Mouse (Mus musculus): ENCODE measurements around the gene Serinc1.

Gene Serinc1

DNA sequence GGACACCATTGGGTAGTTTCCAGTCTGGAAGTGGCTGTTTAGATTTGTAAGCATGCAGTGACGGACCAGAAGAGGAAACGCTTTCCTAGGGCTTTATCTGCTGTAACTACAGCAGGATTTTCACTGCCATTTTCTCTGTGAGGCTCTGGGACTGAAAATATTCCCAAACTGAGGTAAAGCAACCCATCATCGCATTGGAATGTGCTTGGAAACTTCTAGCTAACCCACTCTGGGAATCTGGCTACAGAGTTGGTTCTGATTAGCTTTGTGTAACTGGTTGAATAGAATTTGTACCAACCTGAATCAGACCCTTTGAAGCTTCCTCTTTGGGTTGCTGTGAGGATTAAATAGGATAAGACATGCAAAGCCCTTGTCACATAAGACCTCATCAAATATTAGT lies 47.6 kb downstream of the Serinc1 start:
- DNase-seq (ENCODE audit: low spot score), result no peak

DNA sequence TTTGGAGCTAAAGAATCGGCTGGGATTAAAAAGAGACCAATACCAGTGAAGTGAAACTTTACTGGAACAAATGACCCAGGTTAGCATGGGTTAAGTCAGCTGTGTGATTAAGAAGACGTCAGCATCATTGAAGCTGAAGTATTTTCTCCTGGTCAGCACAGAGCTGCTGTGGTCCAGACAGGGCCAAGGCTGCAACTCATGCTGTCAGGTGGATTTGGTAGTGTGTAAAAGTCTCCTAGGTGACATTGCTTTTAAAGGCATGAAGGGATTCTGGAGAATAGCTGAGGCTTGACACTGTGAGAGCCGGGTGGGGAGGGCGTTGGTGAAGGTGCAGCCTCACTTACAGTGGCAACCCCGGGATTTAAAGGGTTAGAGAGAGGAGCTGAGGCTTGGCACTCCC lies 50.6 kb downstream of the Serinc1 start:
- no peak for DNase-seq (ENCODE audit: low spot score)

DNA sequence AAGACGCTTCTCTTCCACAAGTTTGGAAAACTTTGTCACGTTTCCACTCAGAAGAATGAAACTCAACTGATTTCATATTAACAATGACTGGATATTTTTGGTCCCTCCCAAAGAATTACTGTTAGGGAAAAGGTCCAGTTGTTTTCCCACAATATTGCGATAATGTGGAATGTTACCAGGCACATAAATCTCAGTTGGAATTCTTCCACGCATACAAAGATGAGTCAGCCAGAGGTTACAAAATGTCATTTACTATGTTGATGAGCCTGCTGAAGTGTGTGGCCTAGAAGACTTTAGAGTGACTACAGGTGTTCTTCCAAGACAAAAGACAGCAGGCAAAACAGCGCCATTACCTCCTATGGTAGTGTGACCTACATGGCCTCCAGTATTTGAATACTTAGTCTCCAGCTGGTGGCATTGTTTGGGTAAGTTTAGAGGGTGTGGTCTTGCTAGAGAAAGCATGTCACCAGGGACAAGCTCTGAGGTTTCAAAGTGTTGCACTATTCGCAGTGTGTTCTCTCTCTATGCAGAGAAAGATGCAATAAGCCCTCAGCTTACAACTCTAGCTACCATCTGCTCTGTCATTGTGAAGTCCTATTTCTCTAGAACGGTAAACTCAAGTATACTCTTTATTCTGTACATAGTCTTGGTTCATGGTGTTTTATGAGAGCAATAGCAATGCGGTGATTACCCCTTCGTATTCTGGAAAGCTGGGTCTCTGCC lies 55.0 kb downstream of the Serinc1 start:
- DNase-seq (ENCODE audit: low spot score), result no peak

Measured in ovary, postnatal 14 days (tissue).